Mouse (Mus musculus): ENCODE results near the gene Mesp1. TPM values are rescaled to one million over a fixed set of nuclear protein-coding genes. Genes with fewer than 3 reads are reported as not detected.

Mesp1 gene
- polyA plus RNA-seq, 1 experiment from 2014 or later, result not detected

DNA sequence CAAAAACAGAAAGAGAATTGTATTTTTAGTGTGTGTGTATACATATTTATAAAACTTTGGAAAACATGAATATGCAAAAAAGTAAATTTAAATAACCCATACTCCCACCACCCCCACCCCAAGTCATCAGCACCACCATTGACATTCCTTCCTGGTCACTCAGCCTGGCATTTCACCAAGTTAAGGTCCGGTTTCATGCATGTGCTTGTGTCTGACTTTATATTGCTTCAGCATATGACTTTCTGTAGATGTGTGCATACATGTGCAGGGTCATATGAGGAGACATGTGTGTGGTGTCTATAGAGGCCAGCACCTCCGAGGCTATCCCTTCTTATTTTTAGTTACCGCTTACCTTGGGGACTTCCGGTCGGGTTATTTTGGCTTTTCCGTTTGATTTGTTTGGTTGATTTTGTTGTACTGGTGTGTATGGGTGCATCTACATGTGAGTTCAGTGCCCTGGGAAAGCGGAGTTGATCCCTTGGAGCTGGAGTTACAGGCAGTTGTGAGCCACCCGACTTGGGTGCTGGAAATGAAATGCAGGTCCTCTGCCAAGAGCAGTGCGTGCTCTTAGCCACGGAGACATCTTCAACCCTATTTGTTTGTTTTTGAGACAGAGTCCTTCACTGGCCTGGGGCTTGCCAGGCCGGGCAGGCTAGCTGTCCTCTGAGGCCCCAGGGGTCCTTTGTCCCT lies 11.6 kb downstream of the Mesp1 start:
- DNase-seq (ENCODE audit: low spot score), result no peak
- Histone ChIP-seq H3K27ac (no peak overlapping the region), H3K27me3 (ENCODE audit: insufficient read depth, poor library complexity, severe bottlenecking) (peaks cover 6% of the 10 kb centered on the region), H3K4me1 (replicated peaks) (peaks cover 12% of the 10 kb centered on the region; the same call in 1 of the 2 replicates), H3K36me3 (no peaks in the 10 kb centered on the region), H3K9me3 (no peaks in the 10 kb centered on the region), H3K4me3 (no peak overlapping the region)
- 78% methylated on average over 11 of the region's 11 CpGs for WGBS

- H3K9me3 ChIP-seq, result no peaks in the 10 kb centered on the region
- peak; percentile 81 for DNase-seq (ENCODE audit: low spot score)
- H3K36me3 ChIP-seq, result no peaks in the 10 kb centered on the region
- peak overlapping the region; percentile 16 for H3K4me3 ChIP-seq
- H3K27ac ChIP-seq, result no peak overlapping the region
- WGBS, result 29% methylated on average over 16 of the region's 16 CpGs
- peaks cover 12% of the 10 kb centered on the region; the same call in 1 of the 2 replicates for H3K4me1 ChIP-seq (replicated peaks)
- no peaks in the 10 kb centered on the region for H3K27me3 ChIP-seq (ENCODE audit: insufficient read depth, poor library complexity, severe bottlenecking)
Observed at GRCm38 (mm10) chr7:79780647-79781626, 12.7 kb downstream of the Mesp1 start.

DNA sequence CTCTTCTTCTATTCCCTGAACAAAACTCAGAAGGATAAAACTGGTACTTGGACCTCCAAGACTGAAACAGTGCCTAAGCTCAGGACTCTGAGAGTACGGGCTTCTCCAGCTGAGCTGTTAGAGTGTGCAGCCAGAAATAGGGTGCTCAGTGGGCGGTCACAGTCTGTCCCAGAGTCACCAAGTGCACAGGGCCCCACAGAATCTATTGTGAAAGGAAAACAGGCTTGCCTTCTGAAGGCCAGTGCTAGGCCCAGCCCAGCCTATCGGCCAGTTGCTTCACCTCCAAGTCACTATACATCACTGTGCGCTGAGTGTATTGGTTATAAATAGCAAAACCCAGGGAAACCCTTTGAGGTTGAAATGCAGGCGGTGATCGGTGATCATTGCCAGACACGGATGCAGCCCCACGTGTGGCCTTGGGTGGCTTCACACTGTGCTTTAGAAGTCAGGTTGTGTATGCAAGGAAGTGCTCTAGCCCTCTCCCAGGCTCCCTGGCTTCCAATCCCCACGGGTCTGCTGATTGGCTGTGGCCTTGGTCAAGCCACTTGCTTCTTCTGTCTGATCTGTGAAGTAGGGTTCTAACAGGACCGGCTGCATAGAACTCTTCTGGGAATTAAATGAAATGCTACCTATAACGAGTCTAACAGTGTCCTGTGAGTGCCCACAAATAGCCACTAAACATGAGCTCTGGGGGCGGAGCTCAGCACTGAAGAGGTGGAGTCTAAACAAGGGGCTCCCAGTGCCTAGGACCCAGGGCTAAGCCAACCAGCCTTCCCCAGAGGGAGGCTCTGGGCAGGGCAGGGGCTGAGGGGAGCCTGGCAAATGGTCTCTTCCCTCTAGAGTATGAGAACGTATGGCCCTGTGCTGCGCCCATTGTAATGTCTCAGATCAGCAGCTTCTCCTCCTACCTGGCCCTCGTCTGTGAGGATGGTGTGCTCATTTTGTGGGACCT lies 21.8 kb downstream of the Mesp1 start:
- H3K9me3 ChIP-seq, result no peaks in the 10 kb centered on the region
- H3K27me3 ChIP-seq (ENCODE audit: insufficient read depth, poor library complexity, severe bottlenecking), result no peaks in the 10 kb centered on the region; the same call in 1 of the 2 replicates
- H3K4me1 ChIP-seq (replicated peaks), result peaks cover 14% of the 10 kb centered on the region
- WGBS, result 45% methylated on average over 15 of the region's 15 CpGs
- no peak for DNase-seq (ENCODE audit: low spot score)
- no peak overlapping the region for H3K4me3 ChIP-seq
- no peaks in the 10 kb centered on the region for H3K36me3 ChIP-seq
- H3K27ac ChIP-seq, result no peak overlapping the region

DNA sequence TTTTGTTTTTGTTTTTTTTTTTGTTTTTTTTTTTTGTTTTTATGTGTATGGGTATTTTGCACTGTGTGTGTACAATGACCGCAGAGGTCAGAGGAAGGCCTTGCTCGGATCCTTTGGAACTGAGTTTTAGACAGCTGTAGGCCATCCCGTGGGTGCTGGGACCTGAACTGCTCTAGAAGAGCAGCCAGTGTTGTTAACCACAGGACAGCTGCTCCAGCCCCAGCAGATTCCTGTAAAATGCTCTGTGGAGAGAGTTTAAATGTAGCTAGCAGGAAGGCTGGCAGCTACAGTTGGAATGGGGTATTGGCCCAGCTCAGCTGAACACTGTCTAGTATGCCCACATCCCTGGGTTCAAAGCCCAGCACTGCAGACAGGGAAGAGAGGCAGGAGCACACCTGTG lies 23.9 kb downstream of the Mesp1 start:
- 87% methylated on average over 3 of the region's 3 CpGs for WGBS
- Histone ChIP-seq H3K36me3 (no peaks in the 10 kb centered on the region), H3K9me3 (no peaks in the 10 kb centered on the region), H3K27me3 (ENCODE audit: insufficient read depth, poor library complexity, severe bottlenecking) (no peaks in the 10 kb centered on the region; the same call in 1 of the 2 replicates), H3K27ac (no peak overlapping the region), H3K4me1 (replicated peaks) (peaks cover 14% of the 10 kb centered on the region), H3K4me3 (no peak overlapping the region)
- DNase-seq (ENCODE audit: low spot score), result no peak

- no peaks in the 10 kb centered on the region; the same call in 1 of the 2 replicates for H3K27me3 ChIP-seq (ENCODE audit: insufficient read depth, poor library complexity, severe bottlenecking)
- no peaks in the 10 kb centered on the region for H3K36me3 ChIP-seq
- 45% methylated on average over 1 of the region's 1 CpGs for WGBS
- H3K4me3 ChIP-seq, result no peak overlapping the region
- no peak for DNase-seq (ENCODE audit: low spot score)
- no peaks in the 10 kb centered on the region for H3K9me3 ChIP-seq
- H3K27ac ChIP-seq, result no peak overlapping the region
- H3K4me1 ChIP-seq (replicated peaks), result no peaks in the 10 kb centered on the region; the same call in 1 of the 2 replicates
Observed at GRCm38 (mm10) chr7:79765991-79766390, 27.6 kb downstream of the Mesp1 start.

GRCm38 (mm10) chr7:79762106-79762505 lies 31.5 kb downstream of the Mesp1 start:
- H3K27ac ChIP-seq, result no peak overlapping the region
- WGBS, result 83% methylated on average over 8 of the region's 8 CpGs
- no peaks in the 10 kb centered on the region for H3K36me3 ChIP-seq
- H3K4me1 ChIP-seq (replicated peaks), result no peaks in the 10 kb centered on the region; the same call in 1 of the 2 replicates
- no peak for DNase-seq (ENCODE audit: low spot score)
- H3K9me3 ChIP-seq, result no peaks in the 10 kb centered on the region
- H3K4me3 ChIP-seq, result no peak overlapping the region
- H3K27me3 ChIP-seq (ENCODE audit: insufficient read depth, poor library complexity, severe bottlenecking), result no peaks in the 10 kb centered on the region

- WGBS, result 88% methylated on average over 5 of the region's 5 CpGs
- Histone ChIP-seq H3K4me1 (replicated peaks) (no peaks in the 10 kb centered on the region; the same call in 1 of the 2 replicates), H3K27ac (no peak overlapping the region), H3K36me3 (no peaks in the 10 kb centered on the region), H3K4me3 (no peak overlapping the region), H3K9me3 (no peaks in the 10 kb centered on the region), H3K27me3 (ENCODE audit: insufficient read depth, poor library complexity, severe bottlenecking) (no peaks in the 10 kb centered on the region)
- no peak for DNase-seq (ENCODE audit: low spot score)
Observed at GRCm38 (mm10) chr7:79761124-79761876, 32.3 kb downstream of the Mesp1 start.

DNA sequence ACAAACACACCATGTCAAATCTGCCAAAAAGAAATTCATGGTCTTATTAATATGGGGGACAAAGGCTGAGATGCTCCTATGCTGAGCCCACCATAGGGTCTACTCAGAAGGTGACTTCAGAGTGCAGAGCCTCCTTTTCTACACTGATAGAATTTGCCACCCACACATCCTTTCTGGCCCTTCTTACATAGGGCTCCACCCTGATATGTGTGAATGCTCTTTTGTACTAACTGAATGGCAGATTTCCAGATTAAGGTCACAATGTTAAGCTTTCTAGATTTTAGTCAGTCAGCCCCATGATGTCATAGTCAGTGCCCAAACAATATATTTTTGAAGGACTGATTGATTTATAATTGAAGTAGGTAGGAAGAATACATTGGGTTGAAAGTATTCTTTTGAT lies 33.8 kb downstream of the Mesp1 start:
- DNase-seq (ENCODE audit: low spot score), result no peak
- H3K4me3 ChIP-seq, result no peak overlapping the region
- H3K4me1 ChIP-seq (replicated peaks), result no peaks in the 10 kb centered on the region
- H3K27me3 ChIP-seq (ENCODE audit: insufficient read depth, poor library complexity, severe bottlenecking), result no peaks in the 10 kb centered on the region
- no peak overlapping the region for H3K27ac ChIP-seq
- no peaks in the 10 kb centered on the region for H3K36me3 ChIP-seq
- H3K9me3 ChIP-seq, result no peaks in the 10 kb centered on the region

GRCm38 (mm10) chr7:79758176-79758575 lies 35.4 kb downstream of the Mesp1 start:
- DNase-seq (ENCODE audit: low spot score), result no peak
- no peaks in the 10 kb centered on the region for H3K27me3 ChIP-seq (ENCODE audit: insufficient read depth, poor library complexity, severe bottlenecking)
- H3K4me3 ChIP-seq, result no peak overlapping the region
- H3K9me3 ChIP-seq, result no peaks in the 10 kb centered on the region
- WGBS, result 77% methylated on average over 6 of the region's 6 CpGs
- H3K36me3 ChIP-seq, result no peaks in the 10 kb centered on the region
- H3K4me1 ChIP-seq (replicated peaks), result no peaks in the 10 kb centered on the region
- no peak overlapping the region for H3K27ac ChIP-seq

DNA sequence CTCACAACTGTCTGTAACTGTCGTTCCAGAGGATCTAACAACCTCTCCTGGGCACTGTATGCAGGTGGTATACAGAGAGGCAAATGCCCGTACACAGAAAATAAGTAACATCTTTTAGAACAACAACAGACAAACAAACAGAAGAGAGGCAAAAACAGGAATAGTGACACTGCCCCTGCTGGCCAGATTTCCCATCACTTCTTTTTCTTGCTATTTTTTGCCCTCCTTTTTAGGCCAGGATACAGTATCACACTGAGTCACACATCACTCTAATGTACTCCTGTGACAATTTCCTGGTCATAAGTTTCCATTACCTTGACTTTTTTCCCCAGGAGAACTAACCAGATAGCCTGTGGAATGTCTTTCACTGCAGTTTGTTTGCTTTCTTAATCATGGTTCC lies 37.3 kb downstream of the Mesp1 start:
- H3K36me3 ChIP-seq, result no peaks in the 10 kb centered on the region
- H3K4me1 ChIP-seq (replicated peaks), result no peaks in the 10 kb centered on the region
- no peak overlapping the region for H3K4me3 ChIP-seq
- 50% methylated on average over 2 of the region's 2 CpGs for WGBS
- H3K27ac ChIP-seq, result no peak overlapping the region
- no peak for DNase-seq (ENCODE audit: low spot score)
- H3K9me3 ChIP-seq, result no peaks in the 10 kb centered on the region
- no peaks in the 10 kb centered on the region for H3K27me3 ChIP-seq (ENCODE audit: insufficient read depth, poor library complexity, severe bottlenecking)

DNA sequence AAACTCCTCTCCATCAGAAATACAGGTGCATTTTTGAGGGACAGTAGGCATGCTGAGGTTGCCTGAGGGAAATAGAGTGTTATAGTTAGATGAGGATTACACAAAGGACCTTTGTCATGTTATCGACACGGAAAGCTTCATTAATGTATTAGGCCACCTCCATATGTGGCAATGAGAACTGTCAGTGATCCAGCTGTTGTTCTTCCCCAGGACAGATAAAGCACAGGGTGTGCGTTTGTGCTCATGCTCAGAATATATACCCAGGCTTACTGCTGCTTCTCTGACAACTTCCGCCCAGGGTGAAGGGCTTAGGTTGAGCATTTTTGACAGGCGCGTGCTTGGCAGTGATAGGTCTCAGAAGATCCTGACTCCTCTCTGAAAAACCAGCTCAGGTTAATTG lies 44.1 kb downstream of the Mesp1 start:
- Histone ChIP-seq H3K27me3 (ENCODE audit: insufficient read depth, poor library complexity, severe bottlenecking) (peaks cover 3% of the 10 kb centered on the region), H3K9me3 (no peaks in the 10 kb centered on the region), H3K4me3 (no peak overlapping the region), H3K4me1 (replicated peaks) (no peaks in the 10 kb centered on the region), H3K36me3 (no peaks in the 10 kb centered on the region), H3K27ac (no peak overlapping the region)
- no peak for DNase-seq (ENCODE audit: low spot score)
- 93% methylated on average over 6 of the region's 6 CpGs for WGBS

DNA sequence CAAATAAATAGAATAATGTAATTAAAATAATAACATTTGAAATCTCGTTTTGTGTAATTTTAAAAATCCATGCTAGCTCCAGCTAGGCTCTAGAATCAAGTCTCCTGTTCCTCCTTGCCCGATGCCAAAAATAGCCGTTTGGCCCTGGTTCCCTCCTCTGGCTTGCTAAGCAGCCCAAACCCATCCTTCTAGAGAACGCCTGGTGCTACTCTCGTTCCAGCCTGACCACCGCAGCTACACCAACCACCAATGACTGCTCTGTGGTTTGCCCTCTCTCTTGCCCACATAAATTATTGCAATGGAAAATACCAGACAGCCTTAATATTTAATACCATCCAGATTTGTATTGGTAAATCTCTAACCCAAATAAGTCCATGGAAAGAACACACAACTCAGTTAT lies 45.9 kb downstream of the Mesp1 start:
- no peaks in the 10 kb centered on the region for H3K36me3 ChIP-seq
- H3K9me3 ChIP-seq, result no peaks in the 10 kb centered on the region
- 80% methylated on average over 6 of the region's 6 CpGs for WGBS
- no peak overlapping the region for H3K27ac ChIP-seq
- H3K4me3 ChIP-seq, result no peak overlapping the region
- H3K4me1 ChIP-seq (replicated peaks), result peaks cover 10% of the 10 kb centered on the region
- peaks cover 3% of the 10 kb centered on the region for H3K27me3 ChIP-seq (ENCODE audit: insufficient read depth, poor library complexity, severe bottlenecking)
- no peak for DNase-seq (ENCODE audit: low spot score)
